Mouse (Mus musculus): ENCODE measurements around the gene Nudt4.

Gene Nudt4

GRCm38 (mm10) chr10:95563851-95564845 is at the start of gene Nudt4:
Nudt4 (minus strand) TSS chr10:95564146.
- peak; percentile 91 for DNase-seq (ENCODE audit: low read depth, low spot score)

- no peak for DNase-seq (ENCODE audit: low read depth, low spot score)
These were observed 47.4 kb upstream of the Nudt4 start for GRCm38 (mm10) chr10:95611331-95611721.

GRCm38 (mm10) chr10:95610666-95611330 is 46.9 kb upstream of the Nudt4 start:
- DNase-seq (ENCODE audit: low read depth, low spot score) = no peak

- DNase-seq (ENCODE audit: low read depth, low spot score) = no peak
These were observed 41.1 kb upstream of the Nudt4 start for GRCm38 (mm10) chr10:95604979-95605613.

GRCm38 (mm10) chr10:95600527-95600926 is 36.6 kb upstream of the Nudt4 start:
- DNase-seq (ENCODE audit: low read depth, low spot score) = no peak

- no peak for DNase-seq (ENCODE audit: low read depth, low spot score)
These were observed 35.8 kb upstream of the Nudt4 start for GRCm38 (mm10) chr10:95599740-95600139.

GRCm38 (mm10) chr10:95598056-95598587 is 34.2 kb upstream of the Nudt4 start:
- no peak for DNase-seq (ENCODE audit: low read depth, low spot score)

- no peak for DNase-seq (ENCODE audit: low read depth, low spot score)
These were observed 32.1 kb upstream of the Nudt4 start for GRCm38 (mm10) chr10:95595852-95596639.

- no peak for DNase-seq (ENCODE audit: low read depth, low spot score)
These were observed 30.5 kb upstream of the Nudt4 start for GRCm38 (mm10) chr10:95594414-95594813.

- no peak for DNase-seq (ENCODE audit: low read depth, low spot score)
These were observed 27.3 kb upstream of the Nudt4 start for GRCm38 (mm10) chr10:95591257-95591656.

GRCm38 (mm10) chr10:95590196-95590595 is 26.2 kb upstream of the Nudt4 start:
- no peak for DNase-seq (ENCODE audit: low read depth, low spot score)

GRCm38 (mm10) chr10:95589196-95589595 is 25.2 kb upstream of the Nudt4 start:
- no peak for DNase-seq (ENCODE audit: low read depth, low spot score)

GRCm38 (mm10) chr10:95587509-95588220 is 23.7 kb upstream of the Nudt4 start:
- DNase-seq (ENCODE audit: low read depth, low spot score) = no peak

- no peak for DNase-seq (ENCODE audit: low read depth, low spot score)
These were observed 21.6 kb upstream of the Nudt4 start for GRCm38 (mm10) chr10:95585554-95585953.

- no peak for DNase-seq (ENCODE audit: low read depth, low spot score)
These were observed 13.6 kb upstream of the Nudt4 start for GRCm38 (mm10) chr10:95577567-95577950.

GRCm38 (mm10) chr10:95576876-95577566 is 13.1 kb upstream of the Nudt4 start:
- no peak for DNase-seq (ENCODE audit: low read depth, low spot score)

GRCm38 (mm10) chr10:95575839-95576380 is 12.0 kb upstream of the Nudt4 start:
- DNase-seq (ENCODE audit: low read depth, low spot score) = no peak

- DNase-seq (ENCODE audit: low read depth, low spot score) = no peak
These were observed 11.0 kb upstream of the Nudt4 start for GRCm38 (mm10) chr10:95574994-95575393.

- DNase-seq (ENCODE audit: low read depth, low spot score) = no peak
These were observed 5.5 kb upstream of the Nudt4 start for GRCm38 (mm10) chr10:95569441-95569840.

GRCm38 (mm10) chr10:95568016-95568415 is 4.1 kb upstream of the Nudt4 start:
- DNase-seq (ENCODE audit: low read depth, low spot score) = no peak

All from retina, postnatal 7 days (tissue).